Mouse (Mus musculus): ENCODE data around the gene Avpr1b.

DNA sequence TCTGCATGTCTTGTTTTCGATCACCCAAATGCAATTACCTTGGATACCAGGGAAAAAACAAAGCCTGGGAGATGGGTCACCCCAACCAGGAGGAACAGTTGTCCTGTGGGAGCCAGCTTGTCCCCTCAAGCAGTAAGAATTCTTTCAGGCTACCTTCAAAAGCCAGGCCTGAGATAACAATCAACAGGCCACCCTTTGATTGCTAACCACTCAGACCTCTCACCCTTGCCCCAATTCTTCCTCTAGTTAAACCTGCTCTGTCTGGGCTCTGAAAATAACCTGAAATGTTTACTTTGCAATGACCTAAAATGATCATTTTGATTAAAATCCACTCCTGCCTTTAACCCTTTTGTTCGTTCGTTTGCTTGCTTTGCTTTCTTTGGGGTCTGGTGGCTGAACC lies 24.6 kb downstream of the Avpr1b start:
- TF ChIP-seq CTCF (IDR thresholded peaks at IDR 0.05; ENCODE audit: borderline replicate concordance, extremely low read depth, insufficient read depth, insufficient read length) (no peak), POLR2A (IDR thresholded peaks at IDR 0.05; ENCODE audit: borderline replicate concordance, extremely low read depth, insufficient read depth, insufficient read length, poor library complexity, severe bottlenecking) (no peak)

Measured in brain, embryonic 14.5 days (tissue).